Mouse (Mus musculus) limb, embryonic 14.5 days (tissue): ENCODE results near the gene AL732309.1. TPM values are rescaled to one million over a fixed set of nuclear protein-coding genes. Genes with fewer than 3 reads are reported as not detected.

ENCODE experiments used
- ATAC-seq: fragments of 200-750 bp; cut with Nextera tagmentation; 2 replicates; pipeline ENCODE4 v1.8.0; 2017; ENCODE audit warnings: low read depth, moderate number of reproducible peaks, moderate TSS enrichment; ENCODE audit not compliant: low FRiP score
- DNase-seq: peaks from one replicate; pipeline ENCODE4 v3.0.0-alpha.2; 2015; ENCODE audit warnings: low spot score
- H3K27ac ChIP-seq: fragments of 300-500 bp; sonication (generic); replicated peaks from 2 replicates; pipeline ENCODE4 v1.5.1; 2014; ENCODE audit warnings: low read depth, mild to moderate bottlenecking, low read length, moderate library complexity, mixed read lengths
- H3K27me3 ChIP-seq: fragments of 300-500 bp; sonication (generic); 2 replicates; pipeline ENCODE4 v1.6.1; 2014; ENCODE audit warnings: low read length, mixed read lengths; ENCODE audit not compliant: control insufficient read depth, insufficient read depth
- H3K36me3 ChIP-seq: fragments of 300-500 bp; sonication (generic); 2 replicates; pipeline ENCODE4 v1.6.1; 2014; ENCODE audit warnings: mild to moderate bottlenecking, low read length, moderate library complexity, mixed read lengths; ENCODE audit not compliant: control insufficient read depth, insufficient read depth
- H3K4me1 ChIP-seq: fragments of 300-500 bp; sonication (generic); 2 replicates; pipeline ENCODE4 v1.6.1; 2014; ENCODE audit warnings: antibody characterized with exemption, low read length, mixed read lengths; ENCODE audit not compliant: control insufficient read depth, insufficient read depth
- H3K4me2 ChIP-seq: fragments of 300-500 bp; sonication (generic); replicated peaks from 2 replicates; pipeline ENCODE4 v1.6.1; 2014; ENCODE audit warnings: low read depth, mild to moderate bottlenecking, low read length, moderate library complexity; ENCODE audit not compliant: severe bottlenecking
- H3K4me3 ChIP-seq: fragments of 300-500 bp; sonication (generic); replicated peaks from 2 replicates; pipeline ENCODE4 v1.5.1; 2014; ENCODE audit warnings: low read length
- H3K9ac ChIP-seq: fragments of 300-500 bp; sonication (generic); 2 replicates; pipeline ENCODE4 v1.6.1; 2014; ENCODE audit warnings: mild to moderate bottlenecking, low read depth, low read length, moderate library complexity; ENCODE audit not compliant: severe bottlenecking
- H3K9me3 ChIP-seq: fragments of 300-500 bp; sonication (generic); 2 replicates; pipeline ENCODE4 v1.6.1; 2016; ENCODE audit warnings: low read length; ENCODE audit not compliant: control insufficient read depth
- POLR2A ChIP-seq: fragments of 200-500 bp; IDR thresholded peaks from 2 replicates; pipeline ENCODE4 v1.8.0; 2012; ENCODE audit warnings: inconsistent platforms, mild to moderate bottlenecking, moderate library complexity, borderline replicate concordance; ENCODE audit not compliant: insufficient read depth, insufficient read length; ENCODE audit errors: extremely low read depth
- WGBS: fragments of 180-500 bp; shearing (Covaris S2); extraction: QIAGEN DNeasy Blood & Tissue Kit; methylation state at CpG from one replicate; pipeline ENCODE4 v1.1.7; 2014; 5-methylcytosine and 5-hydroxymethylcytosine counted together
- polyA plus RNA-seq, 2 experiments: library from polyadenylated mRNA; depleted of rRNA in 1 of 2; stranded (reverse) in 1 of 2; unstranded in 1 of 2; fragments of >200 nt; fragmentation: Nextera tagmentation in 1 of 2; extraction: Ambion mirVana in 1 of 2; gene quantifications; 2 replicates each; pipeline versions ENCODE4 v1.2.1 to v1.2.3; 2012 to 2014

The AL732309.1 gene
- polyA plus RNA-seq (2012; rRNA removed) (19.2 and 24.6 TPM in 2 replicates), polyA plus RNA-seq (2014; fragmentation: Nextera tagmentation; extraction: Ambion mirVana) (6.4 and 8.3 TPM in 2 replicates)

GRCm38 (mm10) chr2:25246183-25247072, at the start of gene AL732309.1:
AL732309.1 (minus strand) TSS chr2:25246863.
- TF ChIP-seq POLR2A, result no peak
- H3K4me2 ChIP-seq, result no peak within 1 kb of the TSS
- H3K9ac ChIP-seq, result no peak within 1 kb of the TSS
- no peak within 1 kb of the TSS for H3K4me3 ChIP-seq
- H3K27ac ChIP-seq, result no peak within 1 kb of the TSS
- peaks cover under 1% of the 10 kb centered on the region; the same call in 1 of the 2 replicates for H3K4me1 ChIP-seq
- no peaks in the 10 kb centered on the region for H3K9me3 ChIP-seq
- ATAC-seq (no peak), DNase-seq (no peak)
- 89% methylated on average over 10 of the region's 10 CpGs for WGBS
- peaks cover 9% of the 10 kb centered on the region for H3K27me3 ChIP-seq
- peaks cover 31% of the 10 kb centered on the region for H3K36me3 ChIP-seq

GRCm38 (mm10) chr2:25293706-25294105, 47.0 kb upstream of the AL732309.1 start:
- WGBS, result 72% methylated on average over 9 of the region's 9 CpGs
- TF ChIP-seq POLR2A, result no peak
- Histone ChIP-seq H3K27ac (no peak overlapping the region), H3K4me2 (no peak overlapping the region), H3K9ac (no peak overlapping the region), H3K9me3 (no peaks in the 10 kb centered on the region), H3K4me3 (no peak overlapping the region), H3K4me1 (peaks cover 3% of the 10 kb centered on the region; the same call in 1 of the 2 replicates), H3K27me3 (peaks cover 47% of the 10 kb centered on the region), H3K36me3 (no peaks in the 10 kb centered on the region)
- DNase-seq (no peak), ATAC-seq (no peak)

- DNase-seq (peak; percentile 66), ATAC-seq (peak; percentile 41; the same call in 1 of the 2 replicates)
- Histone ChIP-seq H3K27ac (no peak overlapping the region), H3K4me1 (peaks cover 3% of the 10 kb centered on the region; the same call in 1 of the 2 replicates), H3K4me2 (peak overlapping the region; percentile 44; the same call in 1 of the 2 replicates), H3K36me3 (no peaks in the 10 kb centered on the region), H3K9ac (no peak overlapping the region), H3K27me3 (peaks cover 56% of the 10 kb centered on the region), H3K4me3 (no peak overlapping the region), H3K9me3 (no peaks in the 10 kb centered on the region)
- TF ChIP-seq POLR2A, result no peak
- WGBS, result 8% methylated on average over 1 of the region's 1 CpGs
Measured at GRCm38 (mm10) chr2:25292856-25293255, 46.2 kb upstream of the AL732309.1 start.

GRCm38 (mm10) chr2:25292054-25292544, 45.4 kb upstream of the AL732309.1 start:
- 7% methylated on average over 32 of the region's 43 CpGs for WGBS
- Histone ChIP-seq H3K4me1 (peaks cover 3% of the 10 kb centered on the region; the same call in 1 of the 2 replicates), H3K4me2 (peak overlapping the region; percentile 44), H3K4me3 (peak overlapping the region; percentile 32), H3K27ac (no peak overlapping the region), H3K9ac (peak overlapping the region; percentile 12; the same call in 1 of the 2 replicates), H3K9me3 (no peaks in the 10 kb centered on the region), H3K36me3 (no peaks in the 10 kb centered on the region), H3K27me3 (peaks cover 58% of the 10 kb centered on the region)
- no peak for TF ChIP-seq POLR2A
- ATAC-seq (peak; percentile 32; the same call in 1 of the 2 replicates), DNase-seq (no peak)
